Mouse (Mus musculus): ENCODE measurements around the gene Rorc.

The Rorc gene

GRCm38 (mm10) chr3:94377028-94377923 lies 4.7 kb downstream of the Rorc start:
- DNase-seq, result no peak

- DNase-seq, result no peak
Measured at GRCm38 (mm10) chr3:94379831-94380510, 7.4 kb downstream of the Rorc start.

- no peak for DNase-seq
Measured at GRCm38 (mm10) chr3:94382308-94382707, 9.7 kb downstream of the Rorc start.

- DNase-seq, result no peak
Measured at GRCm38 (mm10) chr3:94383476-94383875, 10.9 kb downstream of the Rorc start.

GRCm38 (mm10) chr3:94386671-94387070 lies 14.1 kb downstream of the Rorc start:
- no peak for DNase-seq

- DNase-seq, result no peak
Measured at GRCm38 (mm10) chr3:94387391-94387790, 14.8 kb downstream of the Rorc start.

- no peak for DNase-seq
Measured at GRCm38 (mm10) chr3:94388047-94388446, 15.5 kb downstream of the Rorc start.

GRCm38 (mm10) chr3:94389420-94389819 lies 16.8 kb downstream of the Rorc start:
- DNase-seq, result no peak

- DNase-seq, result no peak
Measured at GRCm38 (mm10) chr3:94391001-94391400, 18.4 kb downstream of the Rorc start.

- no peak for DNase-seq
Measured at GRCm38 (mm10) chr3:94392128-94392527, 19.5 kb downstream of the Rorc start.

- no peak for DNase-seq
Measured at GRCm38 (mm10) chr3:94393049-94393448, 20.5 kb downstream of the Rorc start.

GRCm38 (mm10) chr3:94396336-94396735 lies 23.7 kb downstream of the Rorc start:
- no peak for DNase-seq

- no peak for DNase-seq
Measured at GRCm38 (mm10) chr3:94396851-94397250, 24.3 kb downstream of the Rorc start.

GRCm38 (mm10) chr3:94398217-94398616 lies 25.6 kb downstream of the Rorc start, which contains the start of gene Lingo4:
Gene Lingo4, plus strand, starts transcription at chr3:94398517.
- no peak for DNase-seq

- DNase-seq, result peak; percentile 30
Measured at GRCm38 (mm10) chr3:94398943-94399481, 26.4 kb downstream of the Rorc start.

GRCm38 (mm10) chr3:94399663-94400310 lies 27.2 kb downstream of the Rorc start:
- DNase-seq, result no peak

GRCm38 (mm10) chr3:94402451-94402850 lies 29.9 kb downstream of the Rorc start:
- DNase-seq, result no peak

GRCm38 (mm10) chr3:94404366-94405054 lies 31.9 kb downstream of the Rorc start:
- DNase-seq, result no peak

- DNase-seq, result no peak
Measured at GRCm38 (mm10) chr3:94405561-94405960, 33.0 kb downstream of the Rorc start.

GRCm38 (mm10) chr3:94412530-94412929 lies 39.9 kb downstream of the Rorc start:
- DNase-seq, result no peak

GRCm38 (mm10) chr3:94413031-94413679 lies 40.6 kb downstream of the Rorc start, which contains the start of gene Tdrkh:
Gene Tdrkh, plus strand, starts transcription at chr3:94413273.
- DNase-seq, result peak; percentile 96

- DNase-seq, result no peak
Measured at GRCm38 (mm10) chr3:94430980-94431379, 58.4 kb downstream of the Rorc start.
